Mouse (Mus musculus) layer of hippocampus, adult 18-20 months (tissue): ENCODE data around the gene Nup50. TPM values are rescaled to one million over a fixed set of nuclear protein-coding genes. Genes with fewer than 3 reads are reported as not detected.

ENCODE experiments used
- DNase-seq, 2 experiments: peaks; one replicate each; pipeline ENCODE4 v3.0.0; 2022; ENCODE audit warnings: low spot score in 2 of 2
- total RNA-seq, 2 experiments: library from RNA; stranded (reverse); gene quantifications; 2 replicates each; pipeline ENCODE4 v1.2.3; 2021

Nup50 gene
- total RNA-seq, 2 experiments from 2014 or later = 35.3 to 37.9 TPM

DNA sequence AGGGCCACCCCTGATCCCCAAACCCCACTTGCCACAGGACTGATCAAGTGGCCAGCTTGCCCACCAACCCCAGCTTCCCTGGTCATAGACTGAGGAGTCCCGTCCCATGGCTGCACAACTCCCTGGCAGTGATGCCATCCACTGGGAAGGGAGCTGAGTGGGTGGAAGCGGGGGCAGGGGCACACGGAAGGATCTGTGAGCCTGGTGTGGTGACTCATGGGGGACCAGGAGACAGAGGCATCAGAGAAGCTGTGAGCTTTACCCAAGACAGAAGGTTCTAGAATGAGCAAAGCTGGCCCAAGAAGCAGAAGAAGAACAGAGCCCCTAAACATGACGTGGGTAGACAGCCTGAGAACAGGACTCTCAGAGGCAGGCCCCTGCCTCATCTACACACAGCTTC, 26.8 kb downstream of the Nup50 start:
- DNase-seq = peak; percentile 59 to 66

DNA sequence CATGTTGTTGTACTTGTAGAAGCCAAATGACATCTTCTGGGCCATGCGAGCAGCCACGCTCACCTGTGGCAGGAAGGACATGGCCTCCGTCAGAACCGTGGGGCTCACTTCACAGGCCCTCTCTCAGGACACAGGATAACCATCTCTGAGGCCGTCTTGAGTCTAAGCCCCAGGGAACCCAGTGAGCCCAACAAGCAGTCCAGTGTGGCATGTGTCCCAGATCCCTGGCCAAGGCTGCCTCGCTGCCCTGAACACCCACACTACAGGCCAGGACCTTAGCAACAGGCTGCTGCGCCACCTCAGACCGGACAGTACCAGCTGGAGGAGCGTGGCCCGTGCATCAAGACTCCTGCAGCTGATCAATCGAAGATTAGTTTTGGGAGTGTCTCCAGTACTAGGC, 30.0 kb downstream of the Nup50 start:
- no peak for DNase-seq

DNA sequence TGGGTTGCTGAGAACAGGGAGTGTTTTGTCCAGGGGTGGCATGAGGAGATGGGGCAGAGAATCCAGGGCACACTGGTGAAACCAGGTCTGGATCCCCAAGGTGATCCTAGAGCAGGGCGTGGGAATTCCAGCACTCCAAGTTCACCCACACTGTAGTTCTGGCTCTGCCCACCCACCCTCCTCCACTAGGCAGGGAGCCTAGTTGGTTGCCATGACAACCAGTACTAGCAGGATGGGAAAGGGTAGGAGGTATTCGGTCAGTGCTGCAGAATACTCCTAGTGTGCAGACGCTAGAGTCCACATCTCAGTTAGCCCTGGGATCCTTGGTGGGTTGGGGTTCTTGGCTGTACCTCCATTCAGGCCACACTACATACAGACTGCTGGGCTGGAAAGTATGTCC, 34.6 kb downstream of the Nup50 start:
- peak; percentile 70 to 90 for DNase-seq

DNA sequence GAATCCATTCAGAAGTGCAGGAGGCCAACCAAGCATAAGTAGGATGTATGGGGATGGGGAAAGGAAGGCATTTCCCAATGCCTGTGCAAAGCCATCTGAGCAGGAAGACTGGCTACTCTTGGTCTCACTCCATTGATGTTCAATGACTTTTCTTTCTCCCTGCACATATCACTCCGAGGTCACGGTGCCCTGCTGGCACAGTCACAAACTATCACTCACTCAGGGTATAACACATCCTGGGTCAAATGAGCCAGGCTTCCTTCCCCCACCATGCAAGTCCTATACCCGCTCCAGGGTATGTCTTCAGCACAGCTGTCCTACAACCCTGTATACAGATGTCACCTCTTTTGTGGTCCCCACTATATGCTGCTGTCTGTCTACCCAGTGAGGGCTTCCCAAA, 35.1 kb downstream of the Nup50 start:
- no peak for DNase-seq

DNA sequence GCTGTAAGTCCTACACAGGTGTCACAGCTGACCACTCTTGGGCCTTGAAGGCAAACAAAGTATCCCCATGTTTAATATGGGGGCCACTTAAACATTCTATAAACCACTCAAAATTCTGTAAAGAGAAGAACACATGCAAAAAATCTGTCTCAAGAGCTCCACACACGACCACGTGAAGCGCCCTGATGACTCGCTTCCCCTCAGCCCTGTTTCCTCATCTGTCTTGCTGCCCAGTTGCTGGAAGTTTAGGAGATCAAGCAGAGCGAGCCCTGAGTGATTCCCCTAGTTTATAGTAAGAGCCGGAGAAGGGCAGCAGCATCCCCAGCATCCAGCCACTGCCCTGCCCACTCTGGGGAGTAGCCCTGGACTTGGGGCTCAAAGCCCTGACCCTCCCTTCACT, 36.7 kb downstream of the Nup50 start:
- no peak for DNase-seq

DNA sequence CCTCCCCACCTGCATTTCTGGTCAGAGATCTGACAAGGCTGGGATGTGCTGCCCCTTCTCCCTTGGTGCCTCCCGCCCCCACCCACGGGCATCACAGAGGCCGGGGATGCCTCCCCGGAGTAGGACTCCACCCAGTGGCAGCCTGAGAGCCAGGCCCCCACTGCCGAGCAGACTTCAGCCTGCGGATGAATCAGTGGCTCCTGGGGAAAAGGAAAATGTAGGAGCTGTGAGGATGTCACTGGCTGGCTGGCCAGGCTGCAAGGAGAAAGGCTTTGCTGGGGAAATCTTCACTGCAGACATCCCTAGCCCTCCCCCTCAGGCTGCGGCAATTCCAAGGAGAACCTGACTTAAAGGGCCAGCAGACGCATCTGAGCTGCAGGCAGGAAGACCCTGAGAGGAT, 37.5 kb downstream of the Nup50 start:
- DNase-seq = peak in 1 of 2 experiments; percentile 52

DNA sequence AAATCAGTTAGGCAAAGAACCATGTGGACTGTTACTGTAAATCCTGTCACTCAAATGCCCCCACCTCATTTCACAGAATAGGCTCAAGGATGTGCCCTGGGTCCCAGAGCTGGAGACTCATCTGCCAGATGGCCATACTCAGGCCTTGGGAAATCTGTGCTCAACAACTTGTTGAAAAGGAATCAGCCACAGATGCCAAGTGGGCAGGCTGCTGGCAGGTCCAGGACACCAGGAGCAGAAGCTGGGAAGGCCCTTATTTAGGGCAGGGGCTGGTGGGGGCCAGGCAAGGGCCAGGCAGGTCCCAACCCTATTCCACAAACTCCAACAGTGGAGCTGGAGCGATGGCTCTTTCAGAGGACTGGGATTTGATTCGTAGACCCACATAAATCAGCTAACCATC, 39.3 kb downstream of the Nup50 start:
- DNase-seq = no peak

DNA sequence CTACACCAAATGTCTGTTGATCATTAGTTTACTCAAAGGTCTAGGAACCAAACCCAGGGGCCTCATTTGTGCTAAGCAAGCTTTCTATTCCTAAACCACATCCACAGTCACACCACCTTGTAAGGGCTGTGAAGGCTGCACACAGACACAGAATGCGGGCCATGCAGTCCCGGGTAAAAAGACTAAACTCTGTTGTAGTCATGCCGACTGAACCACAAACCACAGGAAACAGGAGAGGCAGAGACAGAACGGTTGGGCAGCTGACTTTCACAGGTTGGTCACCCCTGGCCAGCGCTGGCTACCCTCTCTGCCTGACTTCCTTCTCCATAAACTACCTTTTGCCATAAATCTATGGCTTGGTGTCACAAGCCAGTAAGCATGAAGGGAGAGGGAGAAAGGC, 41.6 kb downstream of the Nup50 start:
- DNase-seq = no peak

DNA sequence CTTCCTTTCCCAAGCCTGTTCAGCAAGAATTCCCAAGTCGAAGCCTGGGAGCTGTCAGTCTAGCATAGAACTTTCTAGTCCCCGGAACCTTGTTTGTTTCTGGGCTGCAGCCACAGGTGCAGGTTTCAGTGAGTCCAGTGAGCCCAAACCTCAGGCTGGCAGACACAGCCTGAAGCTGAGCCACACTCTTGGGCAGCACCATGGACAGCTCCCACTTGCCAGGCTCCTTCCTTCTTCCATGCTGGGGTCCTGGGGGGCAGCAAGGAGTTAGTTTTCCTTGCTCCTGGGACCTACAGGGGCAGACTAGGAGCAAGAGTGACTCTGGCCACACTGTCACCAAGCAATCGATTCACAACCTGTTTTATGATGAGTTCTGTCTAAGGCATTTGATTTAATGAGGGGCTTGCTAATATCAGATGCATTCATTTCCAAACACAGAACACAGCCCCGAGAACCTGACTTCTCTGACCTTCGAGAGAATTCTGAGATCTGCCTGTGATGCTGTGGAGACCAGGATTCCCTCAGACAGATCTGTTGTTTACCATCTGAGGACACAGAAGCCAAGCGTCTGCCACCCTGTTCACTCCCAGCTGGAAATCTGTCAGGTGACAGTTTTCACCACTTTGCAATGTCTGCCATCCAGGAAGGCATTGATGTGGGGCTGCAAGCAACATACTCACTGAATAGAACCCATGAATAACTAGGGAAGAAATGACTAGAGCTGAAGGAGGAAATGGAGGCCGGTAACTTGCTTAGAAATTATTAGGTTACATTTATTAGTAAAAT, 42.6 kb downstream of the Nup50 start:
- DNase-seq = no peak

DNA sequence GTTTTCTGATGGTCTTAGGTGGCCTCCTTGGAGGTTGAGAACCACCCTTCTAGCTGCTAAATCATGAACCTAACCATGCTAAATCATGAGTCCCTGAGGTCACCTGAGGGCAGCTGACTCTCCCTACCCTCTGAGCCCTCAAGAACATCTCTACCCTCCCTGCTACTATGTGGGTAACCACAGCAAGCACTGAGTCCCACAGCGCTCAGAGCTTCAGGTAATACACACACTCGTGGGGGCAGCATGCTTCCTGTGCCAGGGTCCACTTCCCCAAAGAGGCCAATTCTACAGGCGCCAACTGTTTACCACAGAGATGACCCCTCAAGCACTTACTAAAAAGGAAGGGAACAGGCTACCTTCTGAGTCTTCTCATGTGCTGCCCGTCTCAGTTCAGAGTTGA, 45.3 kb downstream of the Nup50 start:
- DNase-seq = no peak

DNA sequence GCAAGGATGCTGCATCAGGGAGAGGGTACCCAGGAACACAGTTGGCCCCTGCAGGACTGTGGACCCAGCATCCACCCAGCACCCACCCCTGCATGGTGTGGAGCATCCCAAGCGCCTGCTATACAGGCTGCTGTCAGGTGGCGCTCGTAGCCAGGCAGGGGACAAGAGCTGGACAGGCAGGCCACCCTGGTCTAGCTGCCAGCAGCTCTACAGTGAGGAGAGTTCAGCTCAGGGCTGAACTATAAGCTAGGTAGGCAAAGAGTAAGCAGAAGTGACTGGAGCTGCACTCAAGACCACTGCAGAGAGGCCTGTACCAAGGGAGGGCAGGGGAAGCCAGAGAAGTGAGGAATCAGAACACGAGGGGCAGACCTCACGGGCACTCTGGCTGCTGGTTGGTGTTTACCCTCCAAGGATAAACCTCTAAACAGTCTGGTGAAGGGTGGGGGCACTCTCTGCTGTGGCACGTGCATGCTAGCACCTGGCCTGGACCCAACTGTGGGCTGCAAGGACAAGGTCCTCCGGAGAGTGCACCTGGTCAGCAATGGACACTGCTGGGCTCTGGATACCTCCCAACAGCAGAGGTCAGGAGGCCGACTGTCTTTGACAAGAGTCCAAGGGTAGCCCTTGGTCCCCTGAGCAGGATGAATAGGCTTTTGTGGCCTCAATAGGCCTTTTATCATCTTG, 49.8 kb downstream of the Nup50 start:
- DNase-seq = peak in 1 of 2 experiments; percentile 60

DNA sequence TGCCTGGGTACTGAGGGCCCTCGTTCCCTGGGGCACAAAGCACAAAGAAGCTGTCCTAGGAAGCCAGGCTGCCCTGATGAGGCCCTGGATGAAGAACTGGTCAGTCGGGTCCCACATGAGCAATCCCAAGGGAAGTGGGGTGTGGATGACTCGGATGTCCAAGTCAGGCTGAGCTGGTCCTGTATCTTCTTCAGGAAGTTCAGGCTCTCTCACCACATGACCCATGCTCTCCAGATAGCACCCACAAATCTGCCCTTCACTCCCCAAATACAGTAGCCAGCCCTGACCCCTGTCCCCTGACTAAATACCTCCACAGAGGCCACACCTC, 50.3 kb downstream of the Nup50 start:
- DNase-seq = no peak

DNA sequence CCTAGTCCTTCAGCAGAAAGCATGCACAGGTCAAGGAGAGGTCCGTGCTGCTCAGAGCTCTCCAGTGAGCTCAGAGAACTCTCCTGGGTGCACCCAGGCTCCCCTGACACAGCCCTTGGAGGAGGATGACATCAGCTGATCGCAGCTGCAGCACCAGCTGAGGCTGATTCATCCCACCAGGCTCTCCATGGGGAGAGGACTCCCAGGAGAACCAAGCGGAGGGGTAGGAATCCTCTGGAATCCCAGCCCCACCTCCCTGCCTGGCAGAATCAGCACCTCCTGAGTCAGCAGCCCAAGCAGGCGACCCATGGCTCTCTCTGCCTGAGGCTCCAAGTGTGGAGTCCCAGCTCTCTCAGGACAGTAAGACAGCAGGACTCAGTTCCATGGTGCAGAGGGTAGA, 52.5 kb downstream of the Nup50 start:
- peak; percentile 71 to 75 for DNase-seq

DNA sequence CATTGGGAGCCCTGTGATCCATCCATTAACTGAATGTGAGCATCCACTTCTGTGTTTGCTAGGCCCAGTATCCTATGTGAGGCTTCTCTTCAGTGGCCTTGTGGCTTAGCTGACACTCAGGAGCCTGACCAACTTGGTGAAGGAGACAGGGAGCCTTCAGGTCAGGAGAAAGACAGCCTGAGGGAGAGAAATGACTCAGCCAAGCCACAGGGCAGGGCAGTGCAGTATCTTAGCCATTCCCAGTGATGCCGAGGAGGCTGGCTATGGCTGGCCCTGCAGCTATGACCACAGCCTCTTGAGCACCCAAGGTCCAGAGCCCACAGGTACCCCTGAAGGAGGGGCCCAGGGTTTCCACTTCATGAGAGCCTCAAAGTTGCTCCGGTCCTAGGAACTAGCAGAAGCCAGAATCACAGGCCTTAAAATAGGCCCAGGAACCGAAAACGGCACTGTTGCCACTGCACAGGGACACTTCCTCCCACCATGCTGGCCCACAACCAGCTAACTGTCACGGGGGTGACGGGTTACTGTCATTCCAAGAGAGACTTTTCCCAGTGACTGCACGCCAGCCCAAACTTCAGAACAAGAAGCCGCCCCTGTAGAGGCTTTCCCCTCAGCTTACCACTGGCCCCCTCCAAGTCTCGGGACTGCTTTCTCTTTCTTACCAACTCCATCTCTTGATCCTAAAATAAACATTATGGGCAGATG, 58.5 kb downstream of the Nup50 start:
- no peak for DNase-seq

DNA sequence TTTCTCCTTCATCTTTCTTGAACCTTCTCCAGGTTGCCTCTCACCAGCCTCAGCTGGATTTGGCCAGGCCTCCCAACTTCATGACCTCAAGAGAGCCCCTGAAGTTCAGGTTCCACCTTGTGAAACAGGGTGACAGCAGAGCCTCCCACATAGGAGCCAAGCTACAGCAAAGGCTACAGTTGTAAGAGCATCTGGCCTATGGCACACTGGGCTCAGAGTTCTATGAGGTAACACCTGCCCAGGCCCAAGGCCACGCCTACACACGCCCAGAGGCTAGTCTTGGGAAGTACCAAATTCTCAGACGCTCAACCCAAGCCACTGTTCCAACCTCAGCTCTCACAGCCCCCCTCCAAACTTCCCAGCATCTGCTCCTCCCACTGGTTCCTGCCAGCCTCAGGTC, 59.7 kb downstream of the Nup50 start:
- DNase-seq = no peak

DNA sequence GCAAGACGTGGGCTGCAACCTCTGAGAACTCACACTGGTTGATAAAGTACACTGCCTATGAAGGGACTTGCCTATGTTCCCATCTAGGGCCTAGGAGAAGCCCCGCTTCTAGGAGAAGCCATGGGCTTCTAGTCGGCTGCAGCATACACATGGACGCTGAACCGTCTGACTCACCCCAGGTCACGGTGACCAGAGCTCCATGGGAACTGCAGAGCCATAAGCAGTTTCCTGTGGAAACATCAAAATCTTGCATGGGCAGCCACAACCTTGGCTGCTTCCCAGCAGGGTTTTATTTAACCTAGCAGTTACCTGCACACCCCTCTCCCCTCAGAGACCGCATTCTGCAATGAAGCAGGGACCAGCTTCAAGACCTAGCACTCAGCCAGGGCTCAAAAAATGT, 60.5 kb downstream of the Nup50 start:
- no peak for DNase-seq

DNA sequence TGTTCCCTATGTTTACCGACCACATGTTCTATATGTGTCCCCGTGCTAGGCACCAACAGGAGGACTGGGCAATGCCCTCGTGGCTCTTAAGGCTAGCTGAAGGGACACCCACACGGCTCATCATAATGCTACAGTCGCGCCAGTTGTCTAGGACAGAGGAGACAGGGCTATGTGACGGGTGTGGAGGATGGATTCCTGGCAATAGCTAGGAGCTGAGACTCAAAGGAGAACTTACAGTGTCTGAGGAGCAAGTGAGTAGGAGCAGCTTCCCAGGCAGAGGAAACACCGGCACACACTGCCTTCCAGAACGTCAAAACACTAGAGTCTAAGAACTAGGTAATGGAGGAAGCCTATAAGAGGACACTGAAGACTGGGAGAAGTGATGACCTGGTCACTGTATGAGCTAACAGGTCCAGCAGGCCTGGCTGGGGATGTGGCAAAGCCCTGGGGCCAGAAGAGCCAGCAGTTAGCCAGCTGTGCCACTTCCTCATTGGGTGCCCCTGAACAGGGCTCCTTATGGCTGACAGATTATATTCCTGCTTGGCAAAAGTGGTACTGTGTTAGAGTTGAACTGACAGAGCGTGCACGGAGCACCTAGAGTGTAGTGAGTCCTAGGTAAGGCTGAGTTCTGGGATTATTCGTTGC, 62.4 kb downstream of the Nup50 start:
- no peak for DNase-seq

DNA sequence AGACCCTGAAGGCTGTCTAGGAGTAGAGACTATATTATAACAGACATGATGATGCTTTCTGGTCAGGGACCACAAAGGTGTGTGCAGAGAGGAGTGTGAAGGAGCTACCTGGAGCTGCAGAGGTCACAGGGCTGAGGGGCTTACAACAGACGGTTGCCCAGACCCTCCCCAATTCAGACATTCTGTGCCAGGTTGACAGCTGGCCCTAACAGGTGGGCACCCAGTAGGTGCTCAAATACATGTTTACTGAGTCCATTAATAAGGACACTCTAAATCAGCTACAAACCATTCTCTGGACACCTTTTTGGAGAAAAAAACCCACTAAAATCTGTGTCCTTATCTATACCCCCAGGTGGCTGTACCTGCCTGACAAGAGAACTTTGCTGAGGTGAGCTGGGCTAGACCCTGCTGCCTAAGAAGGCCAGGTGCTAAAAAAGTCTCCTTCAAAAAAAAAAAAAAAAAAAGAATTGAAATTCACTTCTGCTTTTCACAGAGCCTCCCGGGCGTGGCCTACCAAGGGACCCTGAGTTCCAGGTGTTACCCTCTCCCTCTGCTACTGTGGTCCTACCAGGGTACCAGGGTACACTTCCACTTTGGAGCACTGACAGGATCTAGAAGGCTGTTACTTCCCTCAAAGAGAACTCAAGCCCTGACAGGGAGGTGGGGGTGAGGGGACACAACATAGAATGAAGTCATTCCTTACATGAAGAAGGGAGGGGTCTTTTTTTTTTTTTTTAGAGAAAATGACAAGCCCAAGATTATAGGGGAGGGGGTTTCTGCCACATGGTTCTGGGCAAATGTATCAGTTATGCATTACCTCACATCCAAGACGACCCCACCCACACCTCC, 63.2 kb downstream of the Nup50 start:
- no peak for DNase-seq

DNA sequence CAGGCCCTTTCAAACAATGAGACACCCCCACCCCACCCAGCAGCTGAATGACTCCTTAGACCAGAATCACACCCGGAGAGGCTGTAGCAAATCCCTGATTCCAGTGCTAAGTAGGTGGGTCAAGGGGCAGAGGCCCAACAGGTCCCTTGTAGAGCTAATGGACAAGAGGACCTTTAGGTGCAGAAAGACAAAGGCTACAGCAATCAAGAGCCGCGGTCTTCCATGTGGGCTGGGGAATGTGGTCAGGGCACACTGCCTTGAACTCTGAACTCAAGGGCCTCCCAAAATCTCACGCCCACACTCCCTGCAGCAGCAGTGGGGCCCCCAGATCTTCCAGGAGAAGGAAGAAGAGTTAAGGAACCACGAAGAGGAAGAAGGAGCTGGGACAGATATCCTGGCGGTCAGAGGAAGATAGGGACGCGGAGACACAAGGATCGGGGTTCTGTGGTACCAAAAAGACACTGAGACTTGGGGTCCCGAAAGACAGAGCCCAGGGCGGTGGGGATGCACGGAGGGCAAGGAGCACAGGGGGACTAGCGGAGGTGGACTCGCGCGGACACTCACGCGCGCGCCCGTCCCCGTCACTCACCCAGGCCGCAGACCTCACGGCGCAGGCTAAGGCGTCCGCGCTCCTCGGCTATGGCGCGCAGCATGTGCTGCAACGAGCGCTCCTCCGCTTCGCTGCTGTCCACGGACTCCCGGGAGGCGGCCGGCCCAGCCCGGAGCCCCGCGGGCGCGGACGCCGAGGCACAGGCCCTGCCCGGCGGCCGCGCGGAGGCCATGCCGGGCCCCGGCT, 64.0 kb downstream of the Nup50 start:
- no peak for DNase-seq
